Mouse (Mus musculus) lung, postnatal 0 days (tissue): ENCODE measurements around the gene Rpf1.

ENCODE experiments used
- CTCF ChIP-seq: IDR thresholded peaks from 2 replicates; pipeline ENCODE4 v1.5.1; 2016; ENCODE audit warnings: antibody characterized with exemption, mild to moderate bottlenecking
- EP300 ChIP-seq: IDR thresholded peaks from 2 replicates; pipeline ENCODE4 v1.6.1; 2016; ENCODE audit warnings: antibody characterized with exemption, mild to moderate bottlenecking, control low read depth

DNA sequence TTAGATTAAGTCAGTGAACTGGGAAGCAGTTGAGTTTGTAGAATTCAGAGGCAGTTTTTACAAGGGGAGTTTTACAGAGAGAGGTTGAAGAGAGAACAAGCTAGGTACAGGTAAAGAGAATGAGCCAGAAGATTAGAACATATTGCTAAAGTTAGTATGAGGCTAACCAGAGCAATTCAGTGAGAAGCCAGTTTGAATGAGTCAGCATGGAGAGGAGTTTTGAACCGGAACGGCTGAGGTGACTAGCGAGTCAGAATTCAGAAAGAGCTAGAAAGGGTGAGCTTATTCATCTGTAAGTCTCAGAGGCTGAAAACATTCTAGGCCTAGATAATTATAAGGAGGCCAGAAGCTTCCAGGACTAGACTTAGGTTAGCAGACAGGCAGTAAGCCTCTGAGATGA is 46.8 kb downstream of the Rpf1 start:
- TF ChIP-seq CTCF (no peak), EP300 (no peak)
